Mouse (Mus musculus) small intestine, adult 2 months (tissue): ENCODE measurements around the gene Cped1. TPM values are rescaled to one million over a fixed set of nuclear protein-coding genes. Genes with fewer than 3 reads are reported as not detected.

ENCODE experiments used
- H3K27ac ChIP-seq: fragments of 200-500 bp; 2 replicates; pipeline ENCODE4 v1.5.1; 2012; ENCODE audit warnings: low read depth, low read length, control low read depth, inconsistent platforms; ENCODE audit not compliant: insufficient read depth
- H3K27me3 ChIP-seq: fragments of 200-500 bp; 2 replicates; pipeline ENCODE4 v1.6.1; 2012; ENCODE audit warnings: mild to moderate bottlenecking, moderate library complexity, low read length, inconsistent platforms; ENCODE audit not compliant: control insufficient read depth, insufficient read depth
- H3K36me3 ChIP-seq: fragments of 200-500 bp; 2 replicates; pipeline ENCODE4 v1.6.1; 2012; ENCODE audit warnings: mild to moderate bottlenecking, low read length, control low read depth, inconsistent platforms; ENCODE audit not compliant: control insufficient read depth, insufficient read depth
- H3K4me1 ChIP-seq: fragments of 200-500 bp; 2 replicates; pipeline ENCODE4 v1.6.1; 2012; ENCODE audit warnings: low read length, inconsistent platforms, mixed read lengths; ENCODE audit not compliant: control insufficient read depth, insufficient read depth, insufficient read length
- H3K4me3 ChIP-seq: fragments of 200-500 bp; 2 replicates; pipeline ENCODE4 v1.5.1; 2012; ENCODE audit warnings: low read depth, mild to moderate bottlenecking, control low read depth, inconsistent platforms, low read length, moderate library complexity
- CTCF ChIP-seq: fragments of 200-500 bp; IDR thresholded peaks from 2 replicates; pipeline ENCODE4 v1.5.1; 2012; ENCODE audit warnings: low read depth, mild to moderate bottlenecking, control low read depth, inconsistent platforms, low read length, moderate library complexity, mixed read lengths; ENCODE audit not compliant: insufficient replicate concordance, insufficient read length; ENCODE audit errors: extremely low read depth
- POLR2A ChIP-seq: fragments of 200-500 bp; IDR thresholded peaks from 2 replicates; pipeline ENCODE4 v1.6.1; 2012; ENCODE audit warnings: low read depth, mild to moderate bottlenecking, control low read depth, inconsistent platforms, low read length, moderate library complexity
- WGBS: fragments of 180-500 bp; shearing (Covaris S2); methylation state at CpG from one replicate; pipeline ENCODE4 v1.1.7; 2018; 5-methylcytosine and 5-hydroxymethylcytosine counted together
- polyA plus RNA-seq: library from polyadenylated mRNA; depleted of rRNA; stranded (reverse); fragments of >200 nt; gene quantifications from 2 replicates; pipeline ENCODE4 v1.2.3, GENCODE M21; 2012

Gene Cped1
- polyA plus RNA-seq, 1 experiment, result 4.6 TPM

GRCm38 (mm10) chr6:22214665-22215064 lies 228.9 kb downstream of the Cped1 start:
- H3K27me3 ChIP-seq, result no peaks in the 10 kb centered on the region
- TF ChIP-seq CTCF (no peak), POLR2A (no peak)
- H3K27ac ChIP-seq, result no peak overlapping the region
- H3K4me3 ChIP-seq, result no peak overlapping the region
- 90% methylated on average over 6 of the region's 6 CpGs for whole genome bisulfite sequencing
- H3K36me3 ChIP-seq, result no peaks in the 10 kb centered on the region
- H3K4me1 ChIP-seq, result no peaks in the 10 kb centered on the region

GRCm38 (mm10) chr6:22216276-22216973 lies 230.7 kb downstream of the Cped1 start:
- H3K36me3 ChIP-seq, result no peaks in the 10 kb centered on the region
- no peaks in the 10 kb centered on the region for H3K4me1 ChIP-seq
- no peak overlapping the region for H3K4me3 ChIP-seq
- H3K27me3 ChIP-seq, result no peaks in the 10 kb centered on the region
- TF ChIP-seq CTCF (no peak), POLR2A (no peak)
- 63% methylated on average over 14 of the region's 14 CpGs for WGBS
- no peak overlapping the region for H3K27ac ChIP-seq

GRCm38 (mm10) chr6:22221134-22221533 lies 235.4 kb downstream of the Cped1 start:
- Histone ChIP-seq H3K4me3 (no peak overlapping the region), H3K36me3 (no peaks in the 10 kb centered on the region)

GRCm38 (mm10) chr6:22222087-22222486 lies 236.4 kb downstream of the Cped1 start:
- H3K27ac ChIP-seq, result no peak overlapping the region
- H3K36me3 ChIP-seq, result no peaks in the 10 kb centered on the region
- 65% methylated on average over 4 of the region's 4 CpGs for WGBS
- H3K4me1 ChIP-seq, result no peaks in the 10 kb centered on the region
- no peaks in the 10 kb centered on the region for H3K27me3 ChIP-seq
- H3K4me3 ChIP-seq, result no peak overlapping the region
- TF ChIP-seq CTCF (no peak), POLR2A (no peak)

More at GRCm38 (mm10) chr6:22221134-22221533, 235.4 kb downstream of the Cped1 start:
- Histone ChIP-seq H3K27ac (no peak overlapping the region), H3K27me3 (no peaks in the 10 kb centered on the region), H3K4me1 (no peaks in the 10 kb centered on the region)
- TF ChIP-seq POLR2A (no peak), CTCF (no peak)
- WGBS, result 95% methylated on average over 8 of the region's 8 CpGs

- WGBS, result 91% methylated on average over 8 of the region's 8 CpGs
- H3K4me3 ChIP-seq, result no peak overlapping the region
- no peaks in the 10 kb centered on the region for H3K27me3 ChIP-seq
- no peak overlapping the region for H3K27ac ChIP-seq
- H3K36me3 ChIP-seq, result no peaks in the 10 kb centered on the region
- no peaks in the 10 kb centered on the region for H3K4me1 ChIP-seq
- TF ChIP-seq POLR2A, result no peak
- no peak for TF ChIP-seq CTCF
Measured at GRCm38 (mm10) chr6:22222947-22223346, 237.2 kb downstream of the Cped1 start.

GRCm38 (mm10) chr6:22224351-22224750 lies 238.6 kb downstream of the Cped1 start:
- Histone ChIP-seq H3K4me3 (no peak overlapping the region), H3K36me3 (no peaks in the 10 kb centered on the region), H3K4me1 (no peaks in the 10 kb centered on the region), H3K27me3 (no peaks in the 10 kb centered on the region), H3K27ac (no peak overlapping the region)
- TF ChIP-seq POLR2A, result no peak
- TF ChIP-seq CTCF, result no peak
- WGBS, result 93% methylated on average over 4 of the region's 4 CpGs

- 81% methylated on average over 3 of the region's 3 CpGs for WGBS
- no peaks in the 10 kb centered on the region for H3K4me1 ChIP-seq
- H3K36me3 ChIP-seq, result no peaks in the 10 kb centered on the region
- H3K27ac ChIP-seq, result no peak overlapping the region
- no peaks in the 10 kb centered on the region for H3K27me3 ChIP-seq
- H3K4me3 ChIP-seq, result no peak overlapping the region
- TF ChIP-seq POLR2A (no peak), CTCF (no peak)
Measured at GRCm38 (mm10) chr6:22231244-22231643, 245.5 kb downstream of the Cped1 start.

GRCm38 (mm10) chr6:22233517-22233916 lies 247.8 kb downstream of the Cped1 start:
- Histone ChIP-seq H3K36me3 (no peaks in the 10 kb centered on the region), H3K4me3 (no peak overlapping the region), H3K4me1 (no peaks in the 10 kb centered on the region), H3K27me3 (no peaks in the 10 kb centered on the region), H3K27ac (no peak overlapping the region)
- 92% methylated on average over 6 of the region's 6 CpGs for WGBS
- TF ChIP-seq CTCF (no peak), POLR2A (no peak)
